Mouse (Mus musculus) cerebellum, adult 8-10 months (tissue): ENCODE results near the gene Mad2l1.

Experiments
- DNase-seq: peaks from one replicate; pipeline ENCODE4 v3.0.0; 2022

Gene Mad2l1

GRCm38 (mm10) chr6:66535028-66535862, at the start of gene Mad2l1:
Gene Mad2l1 (plus strand): TSS chr6:66535390.
- DNase-seq, result peak; percentile 95

DNA sequence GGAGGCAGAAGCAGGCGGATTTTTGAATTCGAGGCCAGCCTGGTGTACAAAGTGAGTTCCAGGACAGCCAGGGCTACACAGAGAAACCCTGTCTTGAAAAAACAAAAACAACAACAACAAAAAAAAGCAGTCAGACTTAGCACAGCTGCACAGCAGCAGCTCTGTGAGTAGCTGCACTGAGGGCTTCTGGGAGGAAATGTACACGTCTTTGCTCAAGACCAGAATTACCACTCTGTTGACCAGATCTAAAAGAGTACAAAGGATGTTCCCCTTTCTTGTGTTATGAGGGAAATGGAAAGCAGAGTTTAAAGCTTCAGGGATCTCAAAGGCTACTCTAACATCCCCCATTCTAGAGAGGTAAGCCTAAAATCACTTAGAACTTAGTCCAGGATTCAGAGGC, 41.5 kb upstream of the Mad2l1 start:
- no peak for DNase-seq

DNA sequence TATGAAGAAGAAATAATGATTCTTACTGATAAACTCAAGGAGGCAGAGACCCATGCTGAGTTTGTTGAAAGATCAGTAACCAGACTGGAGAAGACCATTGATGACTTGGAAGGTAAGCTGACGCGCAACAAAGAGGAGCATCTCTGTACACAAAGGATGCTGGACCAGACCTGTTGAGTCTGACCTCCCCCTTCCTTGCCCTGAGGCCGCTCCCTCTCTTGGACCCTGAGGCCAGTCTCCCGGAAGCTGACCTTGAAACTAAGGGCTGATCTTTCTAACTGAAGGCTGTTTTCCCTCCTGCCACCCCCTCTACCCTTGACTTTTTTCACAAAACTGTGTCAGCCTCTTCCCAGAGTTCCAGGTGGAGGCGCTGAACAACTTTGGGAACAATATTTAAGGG, 18.8 kb upstream of the Mad2l1 start:
- no peak for DNase-seq

GRCm38 (mm10) chr6:66528386-66528785, 6.8 kb upstream of the Mad2l1 start:
- no peak for DNase-seq

- peak; percentile 26 for DNase-seq
Observed at GRCm38 (mm10) chr6:66533241-66533640, 1.9 kb upstream of the Mad2l1 start.

DNA sequence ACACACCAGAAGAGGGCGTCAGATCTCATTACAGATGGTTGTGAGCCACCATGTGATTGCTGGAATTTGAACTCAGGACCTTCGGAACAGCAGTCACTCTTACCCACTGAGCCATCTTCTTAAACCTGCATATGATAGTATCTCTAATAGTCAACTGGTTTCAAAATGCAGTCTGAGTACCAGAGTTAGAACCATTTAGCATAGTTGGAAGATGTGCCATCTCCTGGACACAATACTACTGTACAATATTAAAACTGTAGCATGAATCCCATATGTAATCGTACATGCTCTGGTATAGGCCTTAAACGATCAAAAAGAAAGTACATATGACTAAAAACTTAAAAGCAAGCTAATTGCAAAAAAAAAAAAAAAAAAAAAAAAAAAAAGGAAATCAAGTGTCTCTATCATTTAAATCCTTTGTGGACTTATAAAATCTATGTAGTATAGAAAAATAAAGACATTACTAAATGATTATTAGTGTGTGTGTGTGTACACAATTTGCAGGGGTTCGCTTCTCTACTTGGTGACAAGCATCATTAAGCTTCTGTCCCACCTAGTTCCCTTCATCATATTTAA, 736 bp upstream of the Mad2l1 start:
- DNase-seq, result peak; percentile 6

DNA sequence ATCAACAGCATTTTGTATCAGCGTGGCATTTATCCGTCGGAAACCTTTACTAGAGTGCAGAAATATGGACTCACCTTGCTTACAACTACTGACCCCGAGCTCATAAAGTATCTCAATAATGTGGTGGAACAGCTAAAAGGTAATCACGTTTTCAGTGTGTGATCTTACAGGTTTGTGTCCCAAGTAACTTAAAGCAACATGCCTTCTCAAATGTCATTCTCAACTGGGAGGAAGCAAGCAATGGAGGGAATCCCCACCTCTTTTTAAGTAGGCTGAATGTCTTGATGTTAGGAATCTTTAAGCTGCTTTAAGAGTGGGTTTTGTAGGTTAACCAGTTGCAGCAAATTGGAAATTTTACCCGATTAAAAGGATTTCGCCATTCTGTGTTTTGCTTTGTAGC, 776 bp downstream of the Mad2l1 start:
- DNase-seq, result no peak

DNA sequence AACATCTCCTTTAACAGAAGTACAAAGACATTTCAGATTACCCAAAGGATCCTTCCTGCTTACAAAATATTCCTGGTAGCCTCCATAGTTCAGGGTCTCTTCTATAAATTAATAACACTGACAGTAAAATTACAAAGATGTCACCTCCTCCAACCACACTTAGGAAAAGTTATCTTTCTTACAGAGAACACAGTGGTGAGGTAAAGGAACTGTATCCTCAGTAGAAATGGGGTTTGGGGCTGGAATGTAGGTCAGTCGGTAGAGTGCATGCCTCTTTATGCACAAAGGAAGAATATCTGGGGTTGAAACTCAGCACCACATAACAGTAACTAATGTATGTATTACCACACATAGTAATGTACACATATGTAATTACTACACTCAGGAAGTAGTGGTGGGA, 24.8 kb downstream of the Mad2l1 start, which contains the start of gene Vmn1r32:
Gene Vmn1r32, minus strand, starts transcription at position 101 of the 400 bp plus-strand sequence.
- no peak for DNase-seq

DNA sequence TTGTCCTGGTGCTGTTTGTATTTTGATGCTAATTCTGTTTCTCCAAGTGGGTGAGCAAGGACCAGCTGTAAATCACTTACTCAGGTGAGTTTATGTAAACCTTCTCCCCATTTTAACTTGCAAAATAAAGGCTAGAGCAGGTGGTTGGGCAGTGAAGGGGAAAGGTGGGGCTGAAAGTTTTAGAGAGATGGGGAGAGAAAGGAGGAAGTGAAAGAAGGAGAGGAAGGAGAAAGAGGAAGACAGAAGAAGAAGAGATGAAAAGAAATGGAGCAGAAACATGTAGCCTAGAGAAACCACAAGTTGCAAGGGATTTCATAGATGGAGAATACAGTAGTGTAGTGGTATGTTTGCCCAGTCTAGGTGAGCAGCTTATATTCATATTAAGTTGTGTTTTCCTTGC, 60.6 kb downstream of the Mad2l1 start:
- no peak for DNase-seq
